Mouse (Mus musculus): ENCODE results near the gene Dock1.

DNA sequence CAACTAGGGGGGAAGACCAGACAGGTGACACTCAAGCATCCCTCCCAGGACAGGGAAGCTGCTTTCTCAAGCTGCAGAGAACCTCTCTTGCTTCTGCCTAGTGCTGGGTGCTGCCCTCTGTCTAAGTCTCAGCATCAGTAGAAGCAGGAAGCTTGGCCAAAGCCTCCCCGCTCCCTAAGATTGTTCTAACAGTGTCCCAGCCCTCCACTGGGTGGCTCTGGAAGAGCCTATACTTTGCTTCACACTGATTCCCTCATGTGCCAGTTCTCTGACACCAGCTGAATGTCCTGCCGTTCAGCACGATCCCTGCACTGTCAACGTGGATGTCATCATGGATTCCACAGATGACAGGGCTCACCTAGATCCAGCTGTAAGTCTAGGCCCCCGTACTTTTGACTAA lies 324.5 kb downstream of the Dock1 start:
- no peak for TF ChIP-seq GATA1 (IDR thresholded peaks at IDR 0.05; ENCODE audit: borderline replicate concordance, low read length)
- no peak for TF ChIP-seq CTCF (IDR thresholded peaks at IDR 0.05; ENCODE audit: low read depth, low read length)
- TF ChIP-seq GATA2 (IDR thresholded peaks at IDR 0.05; ENCODE audit: borderline replicate concordance, low read depth, low read length): no peak
- no peak for TF ChIP-seq POLR2AphosphoS5 (IDR thresholded peaks at IDR 0.05; ENCODE audit: insufficient replicate concordance, low read depth, low read length)
